Mouse (Mus musculus): ENCODE results near the gene Gm2001.
"Not testable (repeated sequence)": the region's sequence is repeated elsewhere in the genome, so short reads cannot be mapped to it uniquely, and the experiment has no call there.

DNA sequence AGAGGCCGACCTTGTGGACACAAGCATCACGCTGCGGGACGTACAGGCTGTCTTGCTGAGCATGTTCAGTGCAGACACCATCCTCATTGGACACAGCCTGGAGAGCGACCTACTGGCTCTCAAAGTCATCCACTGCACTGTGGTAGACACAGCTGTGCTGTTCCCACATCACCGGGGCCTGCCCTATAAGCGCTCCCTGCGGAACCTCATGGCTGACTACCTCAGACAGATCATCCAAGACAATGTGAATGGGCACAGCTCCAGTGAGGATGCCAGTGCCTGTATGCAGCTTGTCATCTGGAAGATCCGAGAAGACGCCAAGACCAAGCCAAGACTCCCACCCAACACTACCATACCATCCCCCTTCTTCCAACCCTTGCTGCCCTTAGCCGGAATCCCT, 21.5 kb upstream of the Gm2001 start:
- not testable (repeated sequence) for TF ChIP-seq CTCF (IDR thresholded peaks at IDR 0.05; ENCODE audit: insufficient read depth, low read length); POLR2A (IDR thresholded peaks at IDR 0.05; ENCODE audit: borderline replicate concordance, extremely low read depth, low read depth, low read length)

All from lung, adult 2 months (tissue).